Mouse (Mus musculus) embryonic facial prominence, embryonic 14.5 days (tissue): ENCODE data around the gene Eno2. TPM values are rescaled to one million over a fixed set of nuclear protein-coding genes. Genes with fewer than 3 reads are reported as not detected.

Experiments
- ATAC-seq: fragments of 200-750 bp; cut with Nextera tagmentation; 2 replicates; pipeline ENCODE4 v1.8.0; 2017; ENCODE audit warnings: low read depth, moderate number of reproducible peaks, moderate TSS enrichment
- DNase-seq: peaks from one replicate; pipeline ENCODE4 v3.0.0-alpha.2; 2015; ENCODE audit warnings: low spot score
- H3K27ac ChIP-seq: fragments of 300-500 bp; sonication (generic); replicated peaks from 2 replicates; pipeline ENCODE4 v1.5.1; 2014; ENCODE audit warnings: low read depth, mild to moderate bottlenecking, low read length, moderate library complexity
- H3K27me3 ChIP-seq: fragments of 300-500 bp; sonication (generic); replicated peaks from 2 replicates; pipeline ENCODE4 v1.6.1; 2014; ENCODE audit warnings: low read length; ENCODE audit not compliant: control insufficient read depth, insufficient read depth
- H3K36me3 ChIP-seq: fragments of 300-500 bp; sonication (generic); 2 replicates; pipeline ENCODE4 v1.6.1; 2014; ENCODE audit warnings: low read length, mixed read lengths; ENCODE audit not compliant: control insufficient read depth, insufficient read depth
- H3K4me1 ChIP-seq: fragments of 300-500 bp; sonication (generic); 2 replicates; pipeline ENCODE4 v1.6.1; 2014; ENCODE audit warnings: antibody characterized with exemption, low read length; ENCODE audit not compliant: control insufficient read depth, insufficient read depth
- H3K4me2 ChIP-seq: fragments of 300-500 bp; sonication (generic); 2 replicates; pipeline ENCODE4 v1.6.1; 2014; ENCODE audit warnings: low read depth, mild to moderate bottlenecking, low read length, moderate library complexity, mixed read lengths
- H3K4me3 ChIP-seq: fragments of 300-500 bp; sonication (generic); 2 replicates; pipeline ENCODE4 v1.5.1; 2014; ENCODE audit warnings: low read depth, mild to moderate bottlenecking, low read length
- H3K9ac ChIP-seq: fragments of 300-500 bp; sonication (generic); 2 replicates; pipeline ENCODE4 v1.6.1; 2014; ENCODE audit warnings: low read depth, mild to moderate bottlenecking, low read length, moderate library complexity, mixed read lengths
- H3K9me3 ChIP-seq: fragments of 300-500 bp; sonication (generic); 2 replicates; pipeline ENCODE4 v1.6.1; 2016; ENCODE audit warnings: low read length; ENCODE audit not compliant: control insufficient read depth
- WGBS: fragments of 180-500 bp; shearing (Covaris S2); extraction: QIAGEN DNeasy Blood & Tissue Kit; methylation state at CpG from one replicate; pipeline ENCODE4 v1.1.7; 2014; 5-methylcytosine and 5-hydroxymethylcytosine counted together
- microRNA counts: library from miRNA; unstranded; fragments of <30 nt; microRNA quantifications from one replicate; lab custom pipeline; 2017
- microRNA-seq: library from miRNA; unstranded; fragments of <30 nt; microRNA quantifications from one replicate; pipeline ENCODE4, GENCODE M21; 2016; ENCODE audit warnings: borderline number of aligned reads
- polyA plus RNA-seq: library from polyadenylated mRNA; unstranded; fragments of >200 nt; fragmentation: Nextera tagmentation; extraction: Ambion mirVana; gene quantifications from 2 replicates; pipeline ENCODE4 v1.2.1, GENCODE M21; 2014

Eno2 gene
- polyA plus RNA-seq, 1 experiment from 2014 or later, result 11.2 TPM

GRCm38 (mm10) chr6:124719354-124719978, 50.0 kb downstream of the Eno2 start:
- DNase-seq (peak; percentile 55), ATAC-seq (peak; percentile 56)
- Histone ChIP-seq H3K27ac (peak overlapping the region; percentile 80), H3K4me1 (no peaks in the 10 kb centered on the region), H3K4me3 (peak overlapping the region; percentile 37), H3K4me2 (peak overlapping the region; percentile 28), H3K9ac (peak overlapping the region; percentile 61), H3K36me3 (peaks cover 34% of the 10 kb centered on the region), H3K27me3 (no peaks in the 10 kb centered on the region), H3K9me3 (no peaks in the 10 kb centered on the region)
- 71% methylated on average over 7 of the region's 7 CpGs for WGBS

GRCm38 (mm10) chr6:124718703-124719102, 50.8 kb downstream of the Eno2 start:
- no peaks in the 10 kb centered on the region for H3K27me3 ChIP-seq
- peak; percentile 64; the same call in 1 of the 2 replicates for ATAC-seq
- H3K4me2 ChIP-seq, result peak overlapping the region; percentile 28
- H3K4me1 ChIP-seq, result no peaks in the 10 kb centered on the region
- H3K36me3 ChIP-seq, result peaks cover 41% of the 10 kb centered on the region
- no peaks in the 10 kb centered on the region for H3K9me3 ChIP-seq
- DNase-seq, result peak; percentile 83
- peak overlapping the region; percentile 80 for H3K27ac ChIP-seq
- H3K4me3 ChIP-seq, result peak overlapping the region; percentile 37
- peak overlapping the region; percentile 61 for H3K9ac ChIP-seq
- WGBS, result 58% methylated on average over 12 of the region's 16 CpGs

- Histone ChIP-seq H3K4me3 (peak overlapping the region; percentile 37), H3K36me3 (peaks cover 47% of the 10 kb centered on the region), H3K9me3 (no peaks in the 10 kb centered on the region), H3K9ac (peak overlapping the region; percentile 61), H3K4me2 (peak overlapping the region; percentile 43), H3K4me1 (peaks cover 5% of the 10 kb centered on the region), H3K27me3 (no peaks in the 10 kb centered on the region), H3K27ac (peak overlapping the region; percentile 80)
- WGBS, result 69% methylated on average over 13 of the region's 13 CpGs
- no peak for DNase-seq
- ATAC-seq, result no peak
Measured at GRCm38 (mm10) chr6:124717968-124718367, 51.5 kb downstream of the Eno2 start.

GRCm38 (mm10) chr6:124716864-124717490, 52.5 kb downstream of the Eno2 start:
- Histone ChIP-seq H3K9ac (no peak overlapping the region), H3K9me3 (no peaks in the 10 kb centered on the region), H3K36me3 (peaks cover 47% of the 10 kb centered on the region), H3K4me3 (peak overlapping the region; percentile 37), H3K27ac (peak overlapping the region; percentile 19; the same call in 1 of the 2 replicates), H3K4me1 (peaks cover 5% of the 10 kb centered on the region), H3K4me2 (peak overlapping the region; percentile 43), H3K27me3 (no peaks in the 10 kb centered on the region)
- DNase-seq (peak; percentile 75), ATAC-seq (no peak)
- 66% methylated on average over 20 of the region's 20 CpGs for WGBS

GRCm38 (mm10) chr6:124712918-124713317, 56.6 kb downstream of the Eno2 start:
- Histone ChIP-seq H3K9ac (peak overlapping the region; percentile 96), H3K4me1 (peaks cover 16% of the 10 kb centered on the region), H3K4me2 (peak overlapping the region; percentile 96), H3K36me3 (peaks cover 56% of the 10 kb centered on the region), H3K27me3 (no peaks in the 10 kb centered on the region), H3K27ac (peak overlapping the region; percentile 84; the same call in 1 of the 2 replicates), H3K9me3 (no peaks in the 10 kb centered on the region), H3K4me3 (peak overlapping the region; percentile 99)
- 13% methylated on average over 11 of the region's 11 CpGs for WGBS
- no peak for ATAC-seq
- DNase-seq, result no peak

GRCm38 (mm10) chr6:124711824-124712782, 57.4 kb downstream of the Eno2 start, which contains the start of the genes Emg1 and Phb2:
TSS of gene Emg1 (minus strand) at chr6:124712178.
TSS of gene Phb2 (plus strand) at chr6:124712336.
- ATAC-seq, result peak; percentile 96
- DNase-seq, result peak; percentile 99
- H3K4me1 ChIP-seq, result peaks cover 16% of the 10 kb centered on the region
- no peaks in the 10 kb centered on the region for H3K27me3 ChIP-seq
- WGBS, result under 1% methylated on average over 50 of the region's 76 CpGs
- peak within 1 kb of the TSS; percentile 96 for H3K4me2 ChIP-seq
- H3K27ac ChIP-seq, result peak within 1 kb of the TSS; percentile 84
- peak within 1 kb of the TSS; percentile 96 for H3K9ac ChIP-seq
- H3K36me3 ChIP-seq, result peaks cover 56% of the 10 kb centered on the region
- peak within 1 kb of the TSS; percentile 99 for H3K4me3 ChIP-seq
- H3K9me3 ChIP-seq, result no peaks in the 10 kb centered on the region

MicroRNAs encoded within 50 kb of the gene (microRNA counts, 519-probe panel; counts per million panel counts)
- microRNA mmu-miR-141 (lab: Ali Mortazavi, UCI) (2,729 counts per million, percentile 58 among the panel's probes with 10 or more counts), microRNA mmu-miR-200c (lab: Ali Mortazavi, UCI) (3,462 counts per million, percentile 81 among the panel's probes with 10 or more counts)

Small RNA genes within 50 kb of the gene (microRNA-seq; reads per million reads assigned to microRNA genes)
- gene Mir141 (968 reads per million, percentile 75 among the genes with 10 or more reads in this experiment), gene Mir200c (5,632 reads per million, percentile 90 among the genes with 10 or more reads in this experiment)

Other genes with a start within 250 kb of the Eno2 start
- 5.4 and 7.4 TPM in 2 replicates for gene C1s1, start 227.3 kb downstream of the Eno2 start, polyA plus RNA-seq
- 0.10 TPM in 1 of 2 replicates, not detected in the other for gene C1rb, start 199.4 kb downstream of the Eno2 start, polyA plus RNA-seq
- gene C1s2, start 133.6 kb downstream of the Eno2 start, polyA plus RNA-seq, result 0.11 and 0.22 TPM in 2 replicates
- gene Lpcat3, start 106.6 kb downstream of the Eno2 start, polyA plus RNA-seq, result 46.2 and 48.1 TPM in 2 replicates
- gene Emg1, start 57.5 kb downstream of the Eno2 start, polyA plus RNA-seq, result 172 and 175 TPM in 2 replicates
- gene Phb2, start 57.3 kb downstream of the Eno2 start, polyA plus RNA-seq, result 286 and 299 TPM in 2 replicates
- gene Ptpn6, start 31.0 kb downstream of the Eno2 start, polyA plus RNA-seq, result 14.3 and 16.1 TPM in 2 replicates
- 392 and 415 TPM in 2 replicates for gene Grcc10, start 28.3 kb downstream of the Eno2 start, polyA plus RNA-seq
- not detected in 2 replicates for gene Gm45234, start 13.7 kb downstream of the Eno2 start, polyA plus RNA-seq
- gene Atn1, start 13.1 kb downstream of the Eno2 start, polyA plus RNA-seq, result 13.8 and 14.9 TPM in 2 replicates
- gene Lrrc23, start 10.1 kb upstream of the Eno2 start, polyA plus RNA-seq, result 1.9 and 13.2 TPM in 2 replicates
- gene Spsb2, start 39.0 kb upstream of the Eno2 start, polyA plus RNA-seq, result 9.1 and 10.0 TPM in 2 replicates
- 861 and 874 TPM in 2 replicates for gene Tpi1, start 44.6 kb upstream of the Eno2 start, polyA plus RNA-seq
- 110 and 131 TPM in 2 replicates for gene Usp5, start 59.8 kb upstream of the Eno2 start, polyA plus RNA-seq
- gene Cdca3, start 59.9 kb upstream of the Eno2 start, polyA plus RNA-seq, result 107 and 131 TPM in 2 replicates
- 2.9 and 3.5 TPM in 2 replicates for gene Gnb3, start 70.6 kb upstream of the Eno2 start, polyA plus RNA-seq
- 49.5 and 57.0 TPM in 2 replicates for gene P3h3, start 88.1 kb upstream of the Eno2 start, polyA plus RNA-seq
- 0.95 and 1.5 TPM in 2 replicates for gene Gpr162, start 94.3 kb upstream of the Eno2 start, polyA plus RNA-seq
- 0.07 and 0.25 TPM in 2 replicates for gene Cd4, start 118.5 kb upstream of the Eno2 start, polyA plus RNA-seq
- 1.9 and 2.4 TPM in 2 replicates for gene Lag3, start 142.0 kb upstream of the Eno2 start, polyA plus RNA-seq
- 255 and 263 TPM in 2 replicates for gene Ptms, start 150.4 kb upstream of the Eno2 start, polyA plus RNA-seq
- 346 and 352 TPM in 2 replicates for gene Mlf2, start 161.7 kb upstream of the Eno2 start, polyA plus RNA-seq
- gene Cops7a, start 195.9 kb upstream of the Eno2 start, polyA plus RNA-seq, result 138 and 141 TPM in 2 replicates
- 5.0 and 7.2 TPM in 2 replicates for gene Pianp, start 227.0 kb upstream of the Eno2 start, polyA plus RNA-seq
- gene Zfp384, start 239.5 kb upstream of the Eno2 start, polyA plus RNA-seq, result 10.4 and 11.9 TPM in 2 replicates